ENCODE assay signal across 9 mouse cellular contexts in the genomic region with DNA sequence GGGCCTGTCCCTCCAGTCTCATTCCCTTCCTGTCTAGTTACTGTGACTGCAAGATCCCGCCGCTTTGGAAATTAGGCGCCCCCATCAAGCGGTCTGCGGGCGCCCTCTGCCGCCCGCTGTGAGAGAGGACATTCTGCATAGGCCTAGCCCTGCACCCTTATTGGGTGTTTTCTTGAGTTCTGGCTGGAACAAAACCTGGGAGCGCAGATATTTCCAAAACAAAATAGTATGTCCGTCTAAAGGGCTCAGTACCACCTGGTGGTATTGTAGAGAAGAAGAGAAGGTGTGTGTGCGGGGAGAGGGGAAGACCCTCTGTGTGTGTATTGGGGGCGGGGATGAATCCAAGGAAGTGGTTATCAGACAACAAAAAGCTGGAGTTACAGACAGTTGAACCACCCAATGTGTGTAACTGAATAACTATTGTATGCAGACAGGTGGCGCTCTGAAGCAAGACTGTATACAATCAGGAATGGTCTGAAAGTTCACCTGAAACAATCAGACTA. TPM values are rescaled to one million over a fixed set of nuclear protein-coding genes. Genes with fewer than 3 reads are reported as not detected.
DNase-seq lines count a peak whose midpoint lies in the region; ATAC-seq and TF ChIP-seq lines count a peak whose summit lies in the region.
"Had no signal": no experiment of that assay in that cellular context is flagged by ENCODE, and none has a peak within 500 bp of the region (broad histone marks: within the 10 kb centered on the region; RNA-seq: fewer than 3 reads in every experiment).

No protein-coding gene starts in this region.

- H3K4me2 ChIP-seq in intestine, embryonic 15.5 days (replicated peaks): no peak overlapping the region
- H3K4me2 ChIP-seq in limb, embryonic 15.5 days: no peak overlapping the region
- no peak overlapping the region for H3K4me2 ChIP-seq in midbrain, postnatal 0 days (ENCODE audit: low read depth, low read length, poor library complexity, severe bottlenecking)

- no peak overlapping the region for H3K9ac ChIP-seq in intestine, embryonic 15.5 days
- no peak overlapping the region for H3K9ac ChIP-seq in limb, embryonic 15.5 days
- H3K9ac ChIP-seq in midbrain, postnatal 0 days (replicated peaks; ENCODE audit: low read length, poor library complexity, severe bottlenecking): no peak overlapping the region

- peak; percentile 81 for ATAC-seq in common myeloid progenitor, adult 5-6 weeks (replicated peaks; ENCODE audit: low read depth, poor library complexity, severe bottlenecking)
- ATAC-seq in intestine, embryonic 15.5 days: peak; percentile 82
- peak; percentile 63; the same call in 1 of the 2 replicates for ATAC-seq in limb, embryonic 15.5 days (ENCODE audit: insufficient number of reproducible peaks, low FRiP score, low TSS enrichment, low read depth)
- peak; percentile 82; the same call in 1 of the 2 replicates for ATAC-seq in midbrain, postnatal 0 days (ENCODE audit: low FRiP score)

- no peaks in the 10 kb centered on the region for H3K9me3 ChIP-seq in intestine, embryonic 15.5 days
- H3K9me3 ChIP-seq in limb, embryonic 15.5 days: no peaks in the 10 kb centered on the region
- no peaks in the 10 kb centered on the region for H3K9me3 ChIP-seq in midbrain, postnatal 0 days (ENCODE audit: low read length)

- no peak for TF ChIP-seq POLR2A in thymus, adult 2 months (IDR thresholded peaks at IDR 0.05; ENCODE audit: control insufficient read depth, extremely low read depth, insufficient read depth, low read length, poor library complexity)

- no peaks in the 10 kb centered on the region for H3K4me1 ChIP-seq in thymus, adult 2 months (replicated peaks; ENCODE audit: control insufficient read depth, insufficient read depth, low read length)
- H3K4me1 ChIP-seq in intestine, embryonic 15.5 days (replicated peaks): 0 out of 2 replicates have a peak, but pooled peaks cover 4% of the 10 kb centered on the region
- peaks cover 6% of the 10 kb centered on the region for H3K4me1 ChIP-seq in limb, embryonic 15.5 days
- peaks cover 6% of the 10 kb centered on the region; the same call in 1 of the 2 replicates for H3K4me1 ChIP-seq in midbrain, postnatal 0 days (ENCODE audit: insufficient read depth, low read length)

- H3K27ac ChIP-seq in thymus, adult 2 months (ENCODE audit: control insufficient read depth, insufficient read depth, low read length): no peak overlapping the region
- H3K27ac ChIP-seq in intestine, embryonic 15.5 days: no peak overlapping the region
- H3K27ac ChIP-seq in limb, embryonic 15.5 days: no peak overlapping the region
- H3K27ac ChIP-seq in midbrain, postnatal 0 days (ENCODE audit: low read depth, low read length): no peak overlapping the region

- no peaks in the 10 kb centered on the region for H3K36me3 ChIP-seq in thymus, adult 2 months (ENCODE audit: control insufficient read depth, insufficient read depth, low read length)
- H3K36me3 ChIP-seq in intestine, embryonic 15.5 days: no peaks in the 10 kb centered on the region
- H3K36me3 ChIP-seq in limb, embryonic 15.5 days: no peaks in the 10 kb centered on the region
- H3K36me3 ChIP-seq in midbrain, postnatal 0 days (ENCODE audit: insufficient read depth, low read length): no peaks in the 10 kb centered on the region

- H3K4me3 ChIP-seq in thymus, adult 2 months (ENCODE audit: control insufficient read depth, insufficient read depth, low read length): no peak overlapping the region
- no peak overlapping the region for H3K4me3 ChIP-seq in intestine, embryonic 15.5 days (replicated peaks)
- no peak overlapping the region for H3K4me3 ChIP-seq in limb, embryonic 15.5 days
- H3K4me3 ChIP-seq in midbrain, postnatal 0 days (ENCODE audit: low read depth, low read length): no peak overlapping the region
- H3K4me3 ChIP-seq: erythroblast, embryonic 14.5 days had no signal

- 20% methylated on average over 13 of the region's 13 CpGs for WGBS in thymus, adult 2 months
- 12% methylated on average over 13 of the region's 13 CpGs for WGBS in intestine, embryonic 15.5 days
- WGBS in limb, embryonic 15.5 days: 12% methylated on average over 13 of the region's 13 CpGs
- 12% methylated on average over 13 of the region's 13 CpGs for WGBS in midbrain, postnatal 0 days

- H3K27me3 ChIP-seq in thymus, adult 2 months (ENCODE audit: control insufficient read depth, insufficient read depth, low read length): peaks cover 13% of the 10 kb centered on the region
- H3K27me3 ChIP-seq in intestine, embryonic 15.5 days (replicated peaks): peaks cover 34% of the 10 kb centered on the region
- H3K27me3 ChIP-seq in limb, embryonic 15.5 days: peaks cover 42% of the 10 kb centered on the region
- peaks cover 25% of the 10 kb centered on the region for H3K27me3 ChIP-seq in midbrain, postnatal 0 days (ENCODE audit: insufficient read depth, low read length)

- TF ChIP-seq CTCF in thymus, adult 2 months (IDR thresholded peaks at IDR 0.05; ENCODE audit: borderline replicate concordance, control insufficient read depth, extremely low read depth, insufficient read depth, low read length, poor library complexity): peak; percentile 80; the same call in 1 of the 2 replicates
- TF ChIP-seq CTCF in midbrain, postnatal 0 days (IDR thresholded peaks at IDR 0.05): peak; percentile 83

- DNase-seq in thymus, adult 2 months: peak; percentile 22
- DNase-seq in thymus, adult 18-20 months: no peak
- peak; percentile 27 for DNase-seq in gonadal fat pad, adult 2 months (ENCODE audit: low read depth)
- peak; percentile 88 for DNase-seq in midbrain, postnatal 0 days (ENCODE audit: low spot score)
- peak; percentile 27 for DNase-seq in thymus, postnatal 14 days

RNA-seq across cellular contexts. Expression of a gene that starts 12.9 kb away (rescaled TPM):
- polyA plus RNA-seq in thymus, adult 2 months (2012; rRNA removed): 0.22 TPM in 1 of 2 replicates, not detected in the other
- not detected in 2 replicates for total RNA-seq in common myeloid progenitor, adult 5-6 weeks (2017)
- polyA plus RNA-seq in gonadal fat pad, adult 2 months (2012; rRNA removed): not detected in 2 replicates
- polyA plus RNA-seq in intestine, embryonic 15.5 days (2015; fragmentation: Nextera tagmentation; extraction: Ambion mirVana): not detected in 2 replicates
- not detected in 2 replicates for polyA plus RNA-seq in limb, embryonic 15.5 days (2015; fragmentation: Nextera tagmentation; extraction: Ambion mirVana)
- total RNA-seq in midbrain, postnatal 0 days (2014; rRNA removed): not detected in 2 replicates
- not detected in 2 replicates for polyA plus RNA-seq in midbrain, postnatal 0 days (2015; fragmentation: Nextera tagmentation; extraction: Ambion mirVana)
- polyA plus RNA-seq: erythroblast, embryonic 14.5 days had no signal

RNA-seq across cellular contexts. Expression of a gene that starts 21.0 kb away (rescaled TPM):
- polyA plus RNA-seq in thymus, adult 2 months (2012; rRNA removed): 28.4 and 30.0 TPM in 2 replicates
- total RNA-seq in common myeloid progenitor, adult 5-6 weeks (2017): 46.2 and 47.0 TPM in 2 replicates
- 21.4 and 23.9 TPM in 2 replicates for polyA plus RNA-seq in gonadal fat pad, adult 2 months (2012; rRNA removed)
- polyA plus RNA-seq in intestine, embryonic 15.5 days (2015; fragmentation: Nextera tagmentation; extraction: Ambion mirVana): 49.8 and 52.8 TPM in 2 replicates
- 48.8 and 50.3 TPM in 2 replicates for polyA plus RNA-seq in limb, embryonic 15.5 days (2015; fragmentation: Nextera tagmentation; extraction: Ambion mirVana)
- total RNA-seq in midbrain, postnatal 0 days (2014; rRNA removed): 66.6 and 71.4 TPM in 2 replicates
- polyA plus RNA-seq in midbrain, postnatal 0 days (2015; fragmentation: Nextera tagmentation; extraction: Ambion mirVana): 65.6 and 66.5 TPM in 2 replicates

RNA-seq across cellular contexts. Expression of a gene that starts 36.4 kb away (rescaled TPM):
- 10.2 and 13.5 TPM in 2 replicates for polyA plus RNA-seq in thymus, adult 2 months (2012; rRNA removed)
- total RNA-seq in common myeloid progenitor, adult 5-6 weeks (2017): 5.9 and 6.3 TPM in 2 replicates
- polyA plus RNA-seq in gonadal fat pad, adult 2 months (2012; rRNA removed): 21.9 and 22.4 TPM in 2 replicates
- 12.0 and 14.7 TPM in 2 replicates for polyA plus RNA-seq in intestine, embryonic 15.5 days (2015; fragmentation: Nextera tagmentation; extraction: Ambion mirVana)
- 21.7 and 24.8 TPM in 2 replicates for polyA plus RNA-seq in limb, embryonic 15.5 days (2015; fragmentation: Nextera tagmentation; extraction: Ambion mirVana)
- total RNA-seq in midbrain, postnatal 0 days (2014; rRNA removed): 52.9 and 65.5 TPM in 2 replicates
- 24.3 and 27.2 TPM in 2 replicates for polyA plus RNA-seq in midbrain, postnatal 0 days (2015; fragmentation: Nextera tagmentation; extraction: Ambion mirVana)

RNA-seq across cellular contexts. Expression of a gene that starts 40.5 kb away (rescaled TPM):
- 166 and 174 TPM in 2 replicates for polyA plus RNA-seq in thymus, adult 2 months (2012; rRNA removed)
- 289 and 292 TPM in 2 replicates for total RNA-seq in common myeloid progenitor, adult 5-6 weeks (2017)
- 102 and 108 TPM in 2 replicates for polyA plus RNA-seq in gonadal fat pad, adult 2 months (2012; rRNA removed)
- 461 and 482 TPM in 2 replicates for polyA plus RNA-seq in intestine, embryonic 15.5 days (2015; fragmentation: Nextera tagmentation; extraction: Ambion mirVana)
- polyA plus RNA-seq in limb, embryonic 15.5 days (2015; fragmentation: Nextera tagmentation; extraction: Ambion mirVana): 407 and 425 TPM in 2 replicates
- total RNA-seq in midbrain, postnatal 0 days (2014; rRNA removed): 176 and 203 TPM in 2 replicates
- polyA plus RNA-seq in midbrain, postnatal 0 days (2015; fragmentation: Nextera tagmentation; extraction: Ambion mirVana): 502 and 505 TPM in 2 replicates

RNA-seq across cellular contexts. Expression of a gene that starts 40.9 kb away (rescaled TPM):
- polyA plus RNA-seq in thymus, adult 2 months (2012; rRNA removed): 41.5 and 42.6 TPM in 2 replicates
- 7.7 and 20.2 TPM in 2 replicates for total RNA-seq in common myeloid progenitor, adult 5-6 weeks (2017)
- 18.6 and 20.6 TPM in 2 replicates for polyA plus RNA-seq in gonadal fat pad, adult 2 months (2012; rRNA removed)
- 38.5 and 42.9 TPM in 2 replicates for polyA plus RNA-seq in intestine, embryonic 15.5 days (2015; fragmentation: Nextera tagmentation; extraction: Ambion mirVana)
- polyA plus RNA-seq in limb, embryonic 15.5 days (2015; fragmentation: Nextera tagmentation; extraction: Ambion mirVana): 37.2 and 38.3 TPM in 2 replicates
- 8.6 and 9.7 TPM in 2 replicates for total RNA-seq in midbrain, postnatal 0 days (2014; rRNA removed)
- 25.3 and 28.2 TPM in 2 replicates for polyA plus RNA-seq in midbrain, postnatal 0 days (2015; fragmentation: Nextera tagmentation; extraction: Ambion mirVana)

Comparison
In these comparisons a context has a peak if more than half of its experiments do, and no peak if none do; other contexts are left out.
1. DNase-seq: peak in thymus, adult 2 months (single experiment), gonadal fat pad, adult 2 months (single experiment), midbrain, postnatal 0 days (single experiment) and thymus, postnatal 14 days (single experiment); none in thymus, adult 18-20 months (0 of 2).
2. Peak in every context shown above with its lines, with median percentiles within 50 percentile points of each other: ATAC-seq.